Mouse (Mus musculus) embryonic fibroblast, embryonic 13.5 days (primary cell): ENCODE measurements at regions not wholly inside any gene's neighbourhood (a gene's known extent, or its start where the extent isn't known, plus 50 kb on each side); places are given as distances from the start of the nearest gene placed in this dataset.

Source experiments
- CTCF ChIP-seq: IDR thresholded peaks from 2 replicates; pipeline ENCODE4 v1.5.1; 2011; ENCODE audit warnings: mild to moderate bottlenecking, control low read depth, low read length, moderate library complexity, borderline replicate concordance; ENCODE audit not compliant: insufficient read depth
- POLR2A ChIP-seq: IDR thresholded peaks from 2 replicates; pipeline ENCODE4 v1.6.1; 2011; ENCODE audit warnings: low read depth, mild to moderate bottlenecking, control low read depth, low read length, moderate library complexity

DNA sequence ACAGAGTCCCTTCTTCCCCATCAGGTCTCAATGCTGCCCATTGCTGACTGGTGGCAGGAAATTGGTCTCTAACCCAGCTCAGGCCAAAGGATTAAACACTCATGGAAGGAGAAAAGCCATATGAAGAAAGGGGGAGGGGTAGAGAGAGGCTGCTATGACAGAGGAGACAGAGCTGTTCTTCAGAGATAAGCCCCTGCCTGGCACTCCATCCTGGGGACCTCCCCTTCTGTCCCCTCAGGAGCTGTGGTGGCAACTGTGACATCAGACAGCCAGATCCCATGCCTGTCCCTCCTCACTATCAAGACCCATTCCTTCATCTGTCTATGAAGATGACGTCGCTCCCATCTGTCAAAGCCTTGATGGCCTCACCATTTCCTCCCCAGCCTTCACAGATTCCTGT, 126.6 kb upstream of the Csf3r start:
- no peak for TF ChIP-seq POLR2A
- TF ChIP-seq CTCF, result no peak
